Mouse (Mus musculus) C2C12 (cell line): ENCODE results near the gene Rabgap1l.

Source experiments
- CTCF ChIP-seq: IDR thresholded peaks from one replicate; pipeline ENCODE4 v1.5.1; 2011; ENCODE audit not compliant: control insufficient read depth, insufficient read depth, insufficient read length
- MYOG ChIP-seq: IDR thresholded peaks from one replicate; pipeline ENCODE4 v1.6.1; 2011; ENCODE audit not compliant: control insufficient read depth, insufficient read length; ENCODE audit errors: extremely low read depth

- TF ChIP-seq CTCF (no peak), MYOG (no peak)
These were observed 46.2 kb downstream of the Rabgap1l start for GRCm38 (mm10) chr1:160746786-160747185.
